Mouse (Mus musculus): ENCODE measurements around the gene Hcn1.
A peak's percentile ranks its signal among the peaks of the same experiment; 100 is the strongest.

The Hcn1 gene

GRCm38 (mm10) chr13:117602181-117602580, at the start of gene Hcn1:
Gene Hcn1 (plus strand): TSS chr13:117602320.
- peak; percentile 73 for DNase-seq (ENCODE audit: low spot score)

GRCm38 (mm10) chr13:117567251-117567650, 34.9 kb upstream of the Hcn1 start:
- DNase-seq (ENCODE audit: low spot score): peak; percentile 16

GRCm38 (mm10) chr13:117571747-117572146, 30.4 kb upstream of the Hcn1 start:
- no peak for DNase-seq (ENCODE audit: low spot score)

DNA sequence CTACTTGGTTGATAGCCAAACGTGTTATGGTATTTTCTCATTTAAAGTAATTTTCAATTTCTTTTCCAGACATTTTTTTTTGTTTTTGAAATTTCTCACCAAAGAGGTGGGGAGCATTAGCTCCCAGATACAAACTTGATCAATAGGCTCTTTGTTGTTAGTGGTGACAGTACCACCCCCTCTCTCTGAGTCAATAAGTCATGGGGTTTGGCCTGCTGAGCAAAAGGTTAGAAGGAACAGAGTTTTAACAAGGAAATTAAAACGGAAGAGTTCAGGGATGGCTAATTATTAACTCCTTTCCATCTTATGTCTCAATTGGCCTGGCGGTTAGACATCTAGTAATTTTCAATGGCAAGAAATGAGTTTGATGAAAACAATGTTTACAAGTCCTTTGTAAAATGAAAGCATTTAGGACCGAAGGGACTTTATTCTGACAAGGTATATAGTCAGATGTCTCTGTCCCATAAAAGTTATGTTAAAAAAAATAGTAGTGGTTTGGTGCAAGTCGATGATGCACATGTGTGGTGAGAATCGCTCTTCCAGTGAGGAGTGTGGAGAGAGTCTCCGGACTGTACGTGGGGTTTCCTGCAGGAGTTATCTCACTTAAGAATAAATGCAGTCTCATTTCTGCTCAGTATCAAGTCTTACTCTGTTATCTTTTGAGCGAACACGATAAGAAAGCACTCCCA, 7.5 kb upstream of the Hcn1 start:
- DNase-seq (ENCODE audit: low spot score): no peak

GRCm38 (mm10) chr13:117595183-117595532, 7.0 kb upstream of the Hcn1 start:
- no peak for DNase-seq (ENCODE audit: low spot score)

DNA sequence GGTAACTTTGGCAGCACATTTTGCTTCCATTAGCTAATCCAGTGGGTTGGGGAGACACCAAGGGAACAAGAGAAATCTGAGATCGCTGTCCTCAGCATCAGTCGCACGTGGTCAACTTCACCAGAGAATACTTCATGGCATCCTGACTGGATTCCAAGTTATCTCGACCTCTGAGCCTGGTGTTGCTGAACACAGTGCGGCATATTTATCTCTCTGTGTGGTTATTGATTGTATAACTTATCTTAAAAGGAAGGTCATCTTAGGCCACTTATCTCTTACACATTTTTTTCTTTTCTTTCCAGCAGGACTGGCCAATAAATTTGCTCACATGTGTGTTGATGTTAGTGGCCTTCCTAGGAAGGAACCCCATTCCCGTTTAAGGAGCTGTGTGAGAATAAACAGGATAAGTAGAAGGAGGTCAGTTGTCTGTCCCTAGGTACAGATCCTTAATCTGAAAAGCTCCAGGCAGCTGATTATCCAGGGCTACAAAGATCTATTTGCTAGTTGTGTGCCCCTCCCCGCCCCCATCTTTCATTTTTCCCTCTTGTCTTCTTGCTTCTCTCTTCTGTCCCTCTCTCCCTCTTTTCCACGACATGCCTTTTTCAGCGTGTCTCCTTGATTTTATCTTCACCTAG, 672 bp upstream of the Hcn1 start:
- no peak for DNase-seq (ENCODE audit: low spot score)

- DNase-seq (ENCODE audit: low spot score): peak; percentile 9
Observed at GRCm38 (mm10) chr13:117602617-117603358, 668 bp downstream of the Hcn1 start.

- DNase-seq (ENCODE audit: low spot score): no peak
Observed at GRCm38 (mm10) chr13:117603421-117603820, 1.3 kb downstream of the Hcn1 start.

DNA sequence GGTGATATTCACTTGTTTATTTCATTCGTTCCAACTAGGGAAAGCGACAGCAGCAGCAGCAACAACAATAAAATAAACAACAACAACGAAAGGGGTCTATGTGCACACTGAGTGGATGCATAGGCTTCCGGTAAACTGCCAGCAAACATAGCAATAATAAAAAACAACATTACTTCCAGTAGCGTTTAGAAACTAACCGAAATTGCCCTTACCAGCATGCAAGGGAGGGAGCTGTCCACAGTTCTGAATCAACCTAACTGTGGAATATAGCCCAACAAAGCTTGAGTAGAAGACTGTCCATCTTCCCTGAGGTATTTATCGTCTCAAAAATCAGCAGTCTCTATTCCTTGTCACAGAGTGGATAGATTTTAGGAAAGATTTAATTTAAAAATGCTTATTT, 2.0 kb downstream of the Hcn1 start:
- DNase-seq (ENCODE audit: low spot score): peak; percentile 26

GRCm38 (mm10) chr13:117604971-117605750, 3.0 kb downstream of the Hcn1 start:
- no peak for DNase-seq (ENCODE audit: low spot score)

GRCm38 (mm10) chr13:117611881-117612280, 9.8 kb downstream of the Hcn1 start:
- DNase-seq (ENCODE audit: low spot score): no peak

GRCm38 (mm10) chr13:117619544-117619943, 17.4 kb downstream of the Hcn1 start:
- DNase-seq (ENCODE audit: low spot score): no peak

GRCm38 (mm10) chr13:117657501-117657900, 55.4 kb downstream of the Hcn1 start:
- no peak for DNase-seq (ENCODE audit: low spot score)

DNA sequence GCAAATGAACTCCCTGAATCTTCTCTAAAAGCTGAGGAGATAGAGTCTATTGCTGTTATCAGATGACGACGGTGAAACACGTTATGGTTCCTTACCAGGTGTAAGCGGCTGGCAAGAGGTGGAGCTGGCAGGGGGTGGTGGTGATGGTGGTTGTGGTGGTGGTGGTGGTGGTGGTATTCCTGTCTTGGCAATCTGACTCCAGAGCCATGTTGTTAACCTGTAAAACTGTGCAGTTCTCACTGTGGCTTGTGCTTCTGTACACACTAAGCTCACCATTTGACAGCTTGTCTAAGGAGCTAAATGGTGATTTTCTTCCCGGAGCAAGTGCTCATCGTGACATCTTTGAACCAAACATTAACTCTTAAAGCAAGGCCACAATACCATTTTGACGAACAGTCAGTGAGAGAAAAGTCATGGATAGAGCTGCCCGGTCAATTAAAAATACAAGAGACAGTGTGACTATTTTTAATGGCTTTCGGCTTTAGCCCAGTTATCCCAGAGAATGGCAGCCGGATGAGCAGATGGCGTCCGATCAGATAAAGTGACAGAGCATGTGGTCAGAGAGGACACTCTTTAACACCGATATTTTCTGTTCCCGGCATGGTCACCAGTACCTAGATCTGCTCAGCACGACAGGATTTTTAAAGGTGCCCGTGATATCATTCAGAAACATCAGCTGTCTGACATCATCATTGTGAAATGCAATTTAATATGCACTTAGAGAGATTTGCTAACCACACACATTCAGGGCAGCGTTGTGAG, 56.5 kb downstream of the Hcn1 start:
- DNase-seq (ENCODE audit: low spot score): no peak

GRCm38 (mm10) chr13:117659511-117659910, 57.4 kb downstream of the Hcn1 start:
- no peak for DNase-seq (ENCODE audit: low spot score)

DNA sequence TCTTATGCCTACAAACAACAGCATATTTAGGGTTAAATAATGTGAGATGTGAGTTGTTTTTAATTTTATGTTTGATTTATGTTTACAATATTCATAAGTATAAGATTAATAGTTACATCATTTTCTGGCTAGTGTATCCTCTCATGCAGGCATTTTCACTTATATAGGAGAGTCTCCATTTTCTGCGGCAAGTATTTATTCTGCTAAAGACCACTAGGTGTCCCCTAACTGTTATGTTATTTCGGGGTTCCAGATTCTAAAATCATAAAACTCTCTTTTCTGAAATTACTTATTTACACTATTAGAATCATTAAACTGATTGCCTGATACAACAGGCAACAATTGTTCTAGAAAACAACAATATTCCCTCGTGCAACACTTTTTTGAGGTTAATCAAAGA, 60.5 kb downstream of the Hcn1 start:
- no peak for DNase-seq (ENCODE audit: low spot score)

DNA sequence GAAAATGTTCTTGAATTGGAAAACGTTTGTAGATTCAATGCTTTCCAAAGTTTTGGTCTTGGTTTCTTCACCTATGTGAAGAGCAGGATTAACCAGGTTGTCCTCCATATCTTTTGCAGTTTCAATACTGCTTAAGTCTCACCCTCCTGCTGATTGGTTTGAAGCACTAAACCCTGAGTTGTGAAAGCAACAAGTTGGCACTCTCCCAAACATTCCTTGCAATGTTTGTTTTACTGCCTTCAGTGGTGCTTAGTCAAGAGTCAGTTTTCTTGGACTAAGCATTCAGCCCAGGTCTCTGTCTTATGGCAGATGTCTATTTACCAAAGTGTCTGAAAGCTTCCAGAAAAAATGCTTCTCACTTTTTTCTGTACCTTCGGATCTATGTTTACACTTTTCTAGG, 67.2 kb downstream of the Hcn1 start:
- DNase-seq (ENCODE audit: low spot score): no peak

DNA sequence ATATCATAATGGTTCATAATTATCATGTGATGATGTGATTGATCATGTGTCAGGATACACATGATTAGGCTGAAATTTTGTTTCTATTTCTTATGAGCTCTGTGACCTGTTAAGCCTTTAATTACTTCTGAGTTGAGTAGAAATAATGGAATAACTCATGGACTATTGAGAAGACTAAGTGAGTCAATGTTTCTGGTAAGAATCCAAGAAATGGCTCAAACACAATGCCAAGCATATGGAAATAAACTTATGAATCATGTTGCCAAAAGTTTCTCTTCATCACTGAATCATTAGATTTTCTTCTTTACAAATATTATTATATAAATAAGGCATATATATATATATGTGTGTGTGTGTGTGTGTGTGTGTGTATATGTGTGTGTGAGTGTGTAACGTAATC, 69.7 kb downstream of the Hcn1 start:
- no peak for DNase-seq (ENCODE audit: low spot score)

- DNase-seq (ENCODE audit: low spot score): no peak
Observed at GRCm38 (mm10) chr13:117676418-117676817, 74.3 kb downstream of the Hcn1 start.

GRCm38 (mm10) chr13:117687670-117688069, 85.5 kb downstream of the Hcn1 start:
- no peak for DNase-seq (ENCODE audit: low spot score)

DNA sequence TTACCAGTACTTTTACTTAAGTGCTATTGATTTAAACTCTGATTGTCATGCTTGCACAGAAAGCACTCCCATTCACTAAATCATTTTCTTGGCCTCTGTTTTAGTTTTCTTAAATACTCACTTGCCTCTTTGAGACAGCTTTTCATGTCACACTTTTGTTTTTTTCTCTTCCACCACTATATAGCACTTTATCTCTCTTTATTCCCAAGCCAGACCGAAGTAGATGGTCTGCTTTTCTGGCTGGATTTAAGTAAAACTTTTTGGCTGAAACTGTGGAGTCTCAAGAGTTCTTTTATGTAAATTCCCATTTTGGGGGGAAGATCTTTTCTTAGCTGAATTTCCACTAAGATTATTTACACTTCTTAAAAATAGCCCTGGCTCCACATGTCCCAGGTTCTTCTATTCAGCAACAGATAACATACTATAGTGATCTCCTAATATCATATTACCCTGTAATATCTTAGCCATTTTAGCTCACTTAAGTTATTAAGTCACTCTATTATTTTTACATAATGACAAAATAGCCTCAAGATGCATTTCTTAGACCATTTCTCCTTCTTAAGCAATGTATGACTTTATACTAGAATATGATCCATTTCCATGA, 92.7 kb downstream of the Hcn1 start:
- no peak for DNase-seq (ENCODE audit: low spot score)

Data from testis, postnatal 14 days (tissue).